7 mouse cellular contexts compared by ENCODE assay signal in the genomic region with DNA sequence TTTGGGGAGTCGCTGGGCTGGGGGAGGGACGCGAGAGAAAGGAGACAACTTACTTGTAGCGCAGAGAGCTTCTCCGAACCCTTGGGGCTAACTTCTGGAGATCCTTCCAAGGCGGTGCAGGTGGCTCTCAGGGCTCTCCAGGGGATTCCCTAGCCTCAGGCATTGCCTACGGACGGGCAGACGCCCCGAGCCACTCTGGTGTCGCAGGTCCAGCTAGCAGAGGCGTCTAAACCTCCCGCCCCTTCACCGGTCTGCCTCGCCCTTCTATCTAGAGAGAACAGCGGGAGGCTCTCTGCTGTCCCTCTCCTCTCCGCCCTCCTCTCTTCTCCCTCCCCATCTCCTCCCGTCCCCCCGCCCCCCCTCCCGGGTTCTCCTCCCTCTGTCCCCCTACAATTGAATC. TPM values are rescaled to one million over a fixed set of nuclear protein-coding genes. Genes with fewer than 3 reads are reported as not detected.
DNase-seq lines count a peak whose midpoint lies in the region; ATAC-seq and TF ChIP-seq lines count a peak whose summit lies in the region.

Gene Kcnj5, minus strand, starts transcription at position 300 of the 400 bp plus-strand sequence.

- peak; percentile 30; the same call in 1 of the 2 replicates for ATAC-seq in heart, embryonic 14.5 days (ENCODE audit: insufficient number of reproducible peaks, insufficient read depth, low FRiP score, low read depth)

- H3K4me1 ChIP-seq in E14TG2a.4 (replicated peaks; ENCODE audit: low read depth, low read length): peaks cover 44% of the 10 kb centered on the region
- H3K4me1 ChIP-seq in heart, embryonic 14.5 days (ENCODE audit: control insufficient read depth in 2 of 2, insufficient read depth in 2 of 2, low read length in 2 of 2): peaks cover 20 to 27% of the 10 kb centered on the region in 2 experiments
- H3K4me1 ChIP-seq in small intestine, adult 2 months (ENCODE audit: control insufficient read depth, insufficient read depth, insufficient read length, low read length): no peaks in the 10 kb centered on the region

- peak within 1 kb of the TSS; percentile 82 for H3K4me2 ChIP-seq in heart, embryonic 14.5 days (ENCODE audit: low read length)

- H3K9ac ChIP-seq in heart, embryonic 14.5 days (ENCODE audit: low read length): peak within 1 kb of the TSS; percentile 82

- intact Hi-C loops in left cerebral cortex, postnatal 10 days (cut with DNase I): loop anchor here (10.0 kb wide), 1 partner anchor 399 kb away; no protein-coding TSS in a partner anchor

- DNase-seq in cerebellum, postnatal 25 days: peak; percentile 31 to 39
- DNase-seq in liver: peak; percentile 53
- DNase-seq in frontal cortex, postnatal 10 days (ENCODE audit: low spot score in 2 of 2): no peak
- DNase-seq in left cerebral cortex, postnatal 10 days (ENCODE audit: extremely low spot score in 1 of 2, low spot score in 2 of 2): no peak

- peak within 1 kb of the TSS; percentile 64 to 75 for H3K27ac ChIP-seq in heart, embryonic 14.5 days (replicated peaks in 1 of 2; ENCODE audit: control insufficient read depth in 1 of 2, insufficient read depth in 1 of 2, low read depth in 2 of 2, low read length in 2 of 2)
- H3K27ac ChIP-seq in small intestine, adult 2 months (ENCODE audit: insufficient read depth, low read depth, low read length): no peak within 1 kb of the TSS

- H3K9me3 ChIP-seq in E14TG2a.4 (ENCODE audit: low read length): no peaks in the 10 kb centered on the region
- no peaks in the 10 kb centered on the region for H3K9me3 ChIP-seq in heart, embryonic 14.5 days (ENCODE audit: control insufficient read depth, low read length)

- H3K27me3 ChIP-seq in E14TG2a.4 (ENCODE audit: insufficient read depth, low read length): peaks cover 83% of the 10 kb centered on the region
- H3K27me3 ChIP-seq in heart, embryonic 14.5 days (ENCODE audit: control insufficient read depth, insufficient read depth, low read length): no peaks in the 10 kb centered on the region
- H3K27me3 ChIP-seq in small intestine, adult 2 months (ENCODE audit: control insufficient read depth, insufficient read depth, low read length): peaks cover 12% of the 10 kb centered on the region

- WGBS in heart, embryonic 14.5 days: 1% methylated on average over 18 of the region's 20 CpGs
- WGBS in small intestine, adult 2 months: 7% methylated on average over 19 of the region's 20 CpGs

- no peak for TF ChIP-seq CTCF in E14TG2a.4 (conservative IDR thresholded peaks at IDR 0.05; ENCODE audit: low read length)
- no peak for TF ChIP-seq CTCF in small intestine, adult 2 months (IDR thresholded peaks at IDR 0.05; ENCODE audit: extremely low read depth, insufficient read length, insufficient replicate concordance, low read depth, low read length)

- no peaks in the 10 kb centered on the region for H3K36me3 ChIP-seq in E14TG2a.4 (ENCODE audit: insufficient read depth, low read length)
- no peaks in the 10 kb centered on the region for H3K36me3 ChIP-seq in heart, embryonic 14.5 days (ENCODE audit: control insufficient read depth, insufficient read depth, low read length)
- no peaks in the 10 kb centered on the region for H3K36me3 ChIP-seq in small intestine, adult 2 months (ENCODE audit: control insufficient read depth, insufficient read depth, low read length)

- peak within 1 kb of the TSS; percentile 72 for H3K4me3 ChIP-seq in E14TG2a.4 (replicated peaks; ENCODE audit: low read length)
- peak within 1 kb of the TSS; percentile 57 to 59 for H3K4me3 ChIP-seq in heart, embryonic 14.5 days (ENCODE audit: control insufficient read depth in 1 of 2, insufficient read depth in 1 of 2, low read depth in 1 of 2, low read length in 2 of 2)
- H3K4me3 ChIP-seq in small intestine, adult 2 months (ENCODE audit: low read depth, low read length): peak within 1 kb of the TSS; percentile 29

- no peak for TF ChIP-seq POLR2A in small intestine, adult 2 months (IDR thresholded peaks at IDR 0.05; ENCODE audit: low read depth, low read length)

RNA-seq across cellular contexts. Expression of gene Kcnj5, which starts in this region (rescaled TPM):
- 17.7 and 21.1 TPM in 2 replicates for polyA plus RNA-seq in heart, embryonic 14.5 days (2014; fragmentation: Nextera tagmentation; extraction: Ambion mirVana)
- 0.16 and 0.17 TPM in 2 replicates for polyA plus RNA-seq in small intestine, adult 2 months (2012; rRNA removed)
- total RNA-seq in left cerebral cortex, postnatal 10 days (2021): 1 to 10 TPM; 1.6 to 1.7 TPM

Comparison
In these comparisons a context has a peak if more than half of its experiments do, and no peak if none do; other contexts are left out.
1. RNA of gene Kcnj5 (polyA plus RNA-seq): 17.7 to 21.1 TPM in heart, embryonic 14.5 days; 0.16 to 0.17 TPM in small intestine, adult 2 months; every median in the first group is over 10 times any median in the second.
2. DNase-seq: peak in cerebellum, postnatal 25 days (2 of 2) and liver (single experiment); none in frontal cortex, postnatal 10 days (0 of 2) and left cerebral cortex, postnatal 10 days (0 of 2).
3. Peak in every context shown above with its lines, with median percentiles within 50 percentile points of each other: H3K4me3 ChIP-seq.